Comparison of ENCODE assay signal across 30 mouse cellular contexts in the genomic region with DNA sequence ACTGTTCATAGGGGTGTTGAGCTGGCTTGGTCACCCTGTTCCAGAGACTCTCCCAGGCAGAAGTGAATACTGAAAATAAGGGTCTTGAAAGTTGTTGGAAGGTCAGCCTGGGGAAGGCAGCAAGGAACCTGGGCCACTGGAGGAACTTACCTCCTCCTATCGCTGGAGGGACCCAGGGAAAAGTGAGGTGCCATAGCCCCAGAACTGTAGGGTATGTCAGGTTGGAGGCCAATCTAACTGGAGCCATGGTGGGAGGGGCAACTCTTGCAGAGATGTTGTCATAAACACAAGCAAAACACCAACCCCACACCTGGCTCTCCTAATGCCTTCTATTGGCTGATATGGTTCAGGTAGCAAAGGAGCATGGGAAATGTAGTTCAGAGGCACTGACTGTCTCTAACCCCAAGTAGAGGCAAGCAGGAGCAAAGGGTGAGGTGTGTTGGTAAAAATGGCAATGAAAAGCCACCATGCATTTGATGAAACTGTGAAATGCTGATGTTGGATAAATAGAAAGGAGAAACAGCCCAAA. TPM values are rescaled to one million over a fixed set of nuclear protein-coding genes. Genes with fewer than 3 reads are reported as not detected.
DNase-seq lines count a peak whose midpoint lies in the region; ATAC-seq and TF ChIP-seq lines count a peak whose summit lies in the region.
"Had no signal": no experiment of that assay in that cellular context is flagged by ENCODE, and none has a peak within 500 bp of the region (broad histone marks: within the 10 kb centered on the region; RNA-seq: fewer than 3 reads in every experiment).

No protein-coding gene starts in this region.

- no peaks in the 10 kb centered on the region for H3K36me3 ChIP-seq in heart, adult 2 months (ENCODE audit: control insufficient read depth, insufficient read depth, low read length)
- peaks cover 11% of the 10 kb centered on the region for H3K36me3 ChIP-seq in midbrain, embryonic 10.5 days
- no peaks in the 10 kb centered on the region for H3K36me3 ChIP-seq in midbrain, embryonic 13.5 days
- H3K36me3 ChIP-seq: embryonic facial prominence, embryonic 13.5 days; heart, embryonic 10.5 days; heart, embryonic 13.5 days; hindbrain, embryonic 12.5 days; intestine, embryonic 15.5 days had no signal

- intact Hi-C loops in heart, adult 2 months (cut with DNase I) = no loop called here

- no peak for TF ChIP-seq POLR2A in heart, adult 2 months (IDR thresholded peaks at IDR 0.05; ENCODE audit: insufficient read depth, low read depth, low read length)

- no peak for ATAC-seq in midbrain, embryonic 13.5 days
- ATAC-seq: activated CD4-positive, CD25-positive, alpha-beta regulatory T cell, adult 4 months; forebrain, embryonic 13.5 days; forebrain, postnatal 0 days; hindbrain, embryonic 16.5 days; intestine, embryonic 15.5 days had no signal

- no peak overlapping the region for H3K4me2 ChIP-seq in midbrain, embryonic 13.5 days (replicated peaks)
- H3K4me2 ChIP-seq: embryonic facial prominence, embryonic 13.5 days; forebrain, embryonic 13.5 days; heart, embryonic 13.5 days; hindbrain, embryonic 12.5 days; intestine, embryonic 15.5 days had no signal

- no peak for TF ChIP-seq EP300 in heart, adult 2 months (IDR thresholded peaks at IDR 0.05; ENCODE audit: insufficient read depth, low read depth, low read length)

- no peaks in the 10 kb centered on the region for H3K9me3 ChIP-seq in midbrain, embryonic 10.5 days (replicated peaks)
- H3K9me3 ChIP-seq in midbrain, embryonic 13.5 days = no peaks in the 10 kb centered on the region
- H3K9me3 ChIP-seq: embryonic facial prominence, embryonic 13.5 days; forebrain, embryonic 13.5 days; heart, embryonic 10.5 days; heart, embryonic 13.5 days; hindbrain, embryonic 12.5 days; intestine, embryonic 15.5 days had no signal

- peaks cover 14% of the 10 kb centered on the region for H3K4me1 ChIP-seq in heart, adult 2 months (ENCODE audit: control insufficient read depth, insufficient read depth, low read length)
- H3K4me1 ChIP-seq in midbrain, embryonic 10.5 days = peaks cover 80% of the 10 kb centered on the region
- H3K4me1 ChIP-seq in midbrain, embryonic 13.5 days (replicated peaks) = peaks cover 46% of the 10 kb centered on the region

- no peak overlapping the region for H3K27ac ChIP-seq in heart, adult 2 months
- H3K27ac ChIP-seq in midbrain, embryonic 10.5 days (replicated peaks) = peak overlapping the region; percentile 72
- no peak overlapping the region for H3K27ac ChIP-seq in midbrain, embryonic 13.5 days
- H3K27ac ChIP-seq: embryonic facial prominence, embryonic 13.5 days; forebrain, embryonic 13.5 days; gastrocnemius, adult 2 months; heart, embryonic 10.5 days; heart, embryonic 13.5 days; hindbrain, embryonic 12.5 days; intestine, embryonic 15.5 days had no signal

- H3K79me2 ChIP-seq in heart, adult 2 months (replicated peaks; ENCODE audit: control insufficient read depth, insufficient read depth, low read length) = no peaks in the 10 kb centered on the region

- H3K4me3 ChIP-seq in heart, adult 2 months = no peak overlapping the region
- H3K4me3 ChIP-seq in midbrain, embryonic 10.5 days = no peak overlapping the region
- H3K4me3 ChIP-seq in midbrain, embryonic 13.5 days (replicated peaks) = no peak overlapping the region
- H3K4me3 ChIP-seq: embryonic facial prominence, embryonic 13.5 days; erythroblast, embryonic 14.5 days; forebrain, embryonic 13.5 days; gastrocnemius, adult 2 months; heart, embryonic 10.5 days; heart, embryonic 13.5 days; hindbrain, embryonic 12.5 days; intestine, embryonic 15.5 days had no signal

- WGBS in heart, adult 2 months = 86% methylated on average over 1 of the region's 1 CpGs
- WGBS in midbrain, embryonic 10.5 days = 90% methylated on average over 1 of the region's 1 CpGs
- 76% methylated on average over 1 of the region's 1 CpGs for WGBS in midbrain, embryonic 13.5 days

- TF ChIP-seq CTCF in heart, adult 2 months (IDR thresholded peaks at IDR 0.05) = no peak

- H3K9ac ChIP-seq in heart, adult 2 months (ENCODE audit: low read depth, low read length) = no peak overlapping the region
- H3K9ac ChIP-seq in midbrain, embryonic 13.5 days (replicated peaks) = no peak overlapping the region
- H3K9ac ChIP-seq: embryonic facial prominence, embryonic 13.5 days; forebrain, embryonic 13.5 days; forebrain, postnatal 0 days; heart, embryonic 13.5 days; hindbrain, embryonic 12.5 days; intestine, embryonic 15.5 days had no signal

- DNase-seq in heart, adult 11 months = peak; percentile 90
- DNase-seq in heart, adult 2 months = no peak
- no peak for DNase-seq in midbrain, embryonic 10.5 days (ENCODE audit: low spot score)
- DNase-seq in R1 (ENCODE audit: low read depth, low spot score) = peak; percentile 25
- DNase-seq in adrenal gland, postnatal 36 days = no peak
- DNase-seq: adrenal gland, postnatal 10 days; B cell, adult 2 months; cerebellum, adult 11 months; cerebellum, adult 2 months; cerebellum, adult 9-11 months; cerebellum, postnatal 25 days; forebrain, postnatal 0 days; gastrocnemius, adult 2 months; gastrocnemius, postnatal 14 days; heart, adult 18-20 months; heart, postnatal 14 days; heart, postnatal 4 days had no signal

- H3K27me3 ChIP-seq in heart, adult 2 months (ENCODE audit: control insufficient read depth, insufficient read depth, low read length) = peaks cover 3% of the 10 kb centered on the region; the same call in 1 of the 2 replicates
- peaks cover 38% of the 10 kb centered on the region for H3K27me3 ChIP-seq in midbrain, embryonic 10.5 days (ENCODE audit: low read depth, poor library complexity, severe bottlenecking)
- H3K27me3 ChIP-seq in midbrain, embryonic 13.5 days = peaks cover 12% of the 10 kb centered on the region

RNA-seq across cellular contexts. Expression of a gene that starts 7.2 kb away (rescaled TPM):
- total RNA-seq in heart, adult 2 months (2021) = 1 to 10 TPM; 1.2 to 1.5 TPM
- 1.6 and 1.8 TPM in 2 replicates for polyA plus RNA-seq in heart, adult 2 months (2012; rRNA removed)
- 3.7 and 5.1 TPM in 2 replicates for polyA plus RNA-seq in midbrain, embryonic 10.5 days (2016; fragmentation: Nextera tagmentation; extraction: Ambion mirVana)
- polyA plus RNA-seq in midbrain, embryonic 13.5 days (2015; fragmentation: Nextera tagmentation; extraction: Ambion mirVana) = 2.0 and 2.9 TPM in 2 replicates
- under 1 TPM; 0.76 to 0.86 TPM for total RNA-seq in adrenal gland, postnatal 36 days (2021)
- total RNA-seq: CH12.LX; common myeloid progenitor, adult 5-6 weeks; MEL had no signal
- polyA plus RNA-seq: erythroblast, embryonic 14.5 days had no signal

RNA-seq across cellular contexts. Expression of a gene that starts 20.9 kb away (rescaled TPM):
- under 1 TPM; 0.41 to 0.47 TPM for total RNA-seq in heart, adult 2 months (2021)
- 1.3 and 1.8 TPM in 2 replicates for polyA plus RNA-seq in heart, adult 2 months (2012; rRNA removed)
- 17.5 and 19.4 TPM in 2 replicates for polyA plus RNA-seq in midbrain, embryonic 10.5 days (2016; fragmentation: Nextera tagmentation; extraction: Ambion mirVana)
- 16.7 and 17.7 TPM in 2 replicates for polyA plus RNA-seq in midbrain, embryonic 13.5 days (2015; fragmentation: Nextera tagmentation; extraction: Ambion mirVana)
- 1 to 10 TPM in 1 of 2 experiments, under 1 TPM in 1; 0.99 to 2.0 TPM for total RNA-seq in adrenal gland, postnatal 36 days (2021)
- total RNA-seq: CH12.LX; common myeloid progenitor, adult 5-6 weeks; MEL had no signal
- polyA plus RNA-seq: activated CD4-positive, CD25-positive, alpha-beta regulatory T cell, adult 4 months; erythroblast, embryonic 14.5 days had no signal

RNA-seq across cellular contexts. Expression of a gene that starts 38.1 kb away (rescaled TPM):
- total RNA-seq in heart, adult 2 months (2021) = 10 to 100 TPM; 39.2 to 43.9 TPM
- 27.1 and 29.3 TPM in 2 replicates for polyA plus RNA-seq in heart, adult 2 months (2012; rRNA removed)
- 12.1 and 15.5 TPM in 2 replicates for polyA plus RNA-seq in midbrain, embryonic 10.5 days (2016; fragmentation: Nextera tagmentation; extraction: Ambion mirVana)
- 19.5 and 21.5 TPM in 2 replicates for polyA plus RNA-seq in midbrain, embryonic 13.5 days (2015; fragmentation: Nextera tagmentation; extraction: Ambion mirVana)
- 10 to 100 TPM; 21.6 to 28.8 TPM for total RNA-seq in adrenal gland, postnatal 36 days (2021)

RNA-seq across cellular contexts. Expression of a gene that starts 57.4 kb away (rescaled TPM):
- 10 to 100 TPM; 73.5 to 84.7 TPM for total RNA-seq in heart, adult 2 months (2021)
- polyA plus RNA-seq in heart, adult 2 months (2012; rRNA removed) = 68.7 and 112 TPM in 2 replicates
- 121 and 123 TPM in 2 replicates for polyA plus RNA-seq in midbrain, embryonic 10.5 days (2016; fragmentation: Nextera tagmentation; extraction: Ambion mirVana)
- 65.7 and 66.7 TPM in 2 replicates for polyA plus RNA-seq in midbrain, embryonic 13.5 days (2015; fragmentation: Nextera tagmentation; extraction: Ambion mirVana)
- total RNA-seq in adrenal gland, postnatal 36 days (2021) = 10 to 100 TPM; 16.6 to 44.6 TPM
- total RNA-seq: CH12.LX; common myeloid progenitor, adult 5-6 weeks; MEL had no signal

Comparison
In these comparisons a context has a peak if more than half of its experiments do, and no peak if none do; other contexts are left out.
1. DNase-seq: peak in heart, adult 11 months (single experiment) and R1 (single experiment); none in heart, adult 2 months (0 of 2), midbrain, embryonic 10.5 days (single experiment) and adrenal gland, postnatal 36 days (0 of 2).